Mouse (Mus musculus) layer of hippocampus, adult 18-20 months (tissue): ENCODE measurements around the gene Pgap1. TPM values are rescaled to one million over a fixed set of nuclear protein-coding genes. Genes with fewer than 3 reads are reported as not detected.
A peak's percentile ranks its signal among the peaks of the same experiment; 100 is the strongest.

Source experiments
- DNase-seq, 2 experiments: peaks; one replicate each; pipeline ENCODE4 v3.0.0; 2022; ENCODE audit warnings: low spot score in 2 of 2
- total RNA-seq, 2 experiments: library from RNA; stranded (reverse); gene quantifications; 2 replicates each; pipeline ENCODE4 v1.2.3; 2021

Gene Pgap1
- total RNA-seq, 2 experiments from 2014 or later, result 18.3 to 19.1 TPM

DNA sequence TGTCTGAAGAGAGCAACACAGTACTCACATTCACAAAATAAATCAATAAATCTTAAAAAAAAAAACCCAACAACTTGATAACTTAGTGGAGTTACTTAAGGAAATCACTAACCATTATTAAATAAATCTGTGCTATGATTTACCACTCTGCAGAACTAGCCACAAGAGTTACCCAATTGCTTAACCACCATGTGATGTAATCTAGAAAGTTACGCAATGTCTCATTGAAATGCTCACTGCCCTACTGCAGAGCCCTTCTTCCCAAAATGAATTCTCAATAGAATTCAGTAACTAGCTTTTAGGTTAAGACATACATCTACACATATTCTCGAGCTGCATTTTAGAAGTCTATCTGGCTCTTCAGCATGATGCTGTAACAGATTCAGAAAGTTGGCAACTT lies 33.8 kb downstream of the Pgap1 start:
- no peak for DNase-seq

DNA sequence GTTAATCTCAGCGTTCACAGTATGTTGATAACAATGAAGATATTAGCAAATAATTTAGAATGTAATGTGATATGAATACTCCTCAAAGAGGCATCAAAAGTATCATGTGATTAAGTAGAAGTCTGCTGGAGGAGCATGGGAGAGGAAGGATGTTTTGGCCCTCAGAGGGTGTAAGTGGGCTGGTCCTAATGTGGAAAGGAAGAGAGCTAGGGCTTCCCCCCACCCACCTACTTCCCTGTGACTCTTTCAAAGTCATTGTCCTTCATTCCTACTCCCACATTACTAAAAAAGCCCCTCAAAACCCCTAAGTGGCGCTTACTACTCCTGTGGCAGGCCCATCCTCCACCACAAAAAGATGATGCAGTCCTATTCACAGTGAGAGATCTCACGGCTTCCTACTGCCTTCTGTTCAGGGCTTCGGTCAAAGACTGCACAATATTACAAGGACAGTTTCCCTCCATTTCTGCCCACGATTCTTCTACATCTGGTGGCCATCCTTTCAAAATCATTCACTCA lies 37.4 kb downstream of the Pgap1 start:
- no peak for DNase-seq

DNA sequence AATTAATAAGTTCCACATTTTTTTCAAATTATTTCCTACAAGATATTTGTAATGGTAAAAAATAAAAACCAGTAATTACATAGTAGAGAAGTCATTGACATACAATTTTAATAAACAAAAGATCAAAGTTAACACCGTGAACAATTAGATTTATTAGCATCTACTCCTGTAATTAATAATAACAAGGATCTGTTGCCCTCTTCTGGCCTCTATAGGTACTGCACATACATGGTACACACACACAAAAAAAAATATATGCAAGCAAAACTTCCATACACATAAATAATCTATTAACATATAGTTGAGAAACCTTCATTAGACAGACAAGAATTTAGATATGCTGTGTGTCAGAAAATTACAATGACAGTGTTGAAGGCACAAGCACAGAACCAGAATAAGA lies 43.6 kb downstream of the Pgap1 start:
- DNase-seq, result no peak

DNA sequence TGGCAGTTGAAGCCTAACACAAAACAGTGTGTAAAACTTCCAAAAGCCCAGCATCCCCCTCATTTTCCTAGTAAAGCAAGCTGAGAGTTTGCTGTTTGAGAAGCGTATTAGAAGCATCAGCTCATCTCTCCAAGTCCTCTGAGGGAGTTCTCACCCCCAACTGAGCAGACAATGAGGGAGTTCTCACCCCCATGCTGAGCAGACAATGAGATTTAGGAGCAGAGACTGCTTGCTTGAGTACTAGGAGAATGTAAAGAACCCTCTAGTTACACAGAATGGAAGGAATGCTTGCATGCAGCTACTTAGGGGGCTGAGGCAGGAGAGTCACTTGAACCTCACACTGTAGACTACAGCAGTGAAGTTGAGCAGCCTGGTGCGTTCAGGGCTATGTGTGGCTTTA lies 59.0 kb downstream of the Pgap1 start:
- DNase-seq, result no peak

DNA sequence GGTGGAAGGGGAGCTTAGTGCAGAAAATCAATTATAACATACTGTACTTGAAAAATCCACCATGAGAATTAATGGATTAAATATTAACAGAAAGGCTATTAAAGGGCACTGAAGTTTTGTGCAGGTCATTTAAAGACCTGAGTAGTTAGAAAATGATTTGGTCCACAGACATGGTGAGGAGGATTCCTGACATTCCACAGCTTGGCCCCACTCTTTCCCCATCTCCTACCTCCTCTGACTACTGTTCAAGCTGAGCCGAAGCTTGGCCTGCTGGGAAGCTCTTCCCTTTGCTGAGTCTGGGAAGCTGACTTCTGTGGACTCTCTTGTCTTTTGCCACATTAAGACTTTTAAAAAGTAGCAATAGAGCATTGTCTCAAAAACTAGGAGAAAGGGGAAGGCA lies 61.2 kb downstream of the Pgap1 start:
- no peak for DNase-seq

DNA sequence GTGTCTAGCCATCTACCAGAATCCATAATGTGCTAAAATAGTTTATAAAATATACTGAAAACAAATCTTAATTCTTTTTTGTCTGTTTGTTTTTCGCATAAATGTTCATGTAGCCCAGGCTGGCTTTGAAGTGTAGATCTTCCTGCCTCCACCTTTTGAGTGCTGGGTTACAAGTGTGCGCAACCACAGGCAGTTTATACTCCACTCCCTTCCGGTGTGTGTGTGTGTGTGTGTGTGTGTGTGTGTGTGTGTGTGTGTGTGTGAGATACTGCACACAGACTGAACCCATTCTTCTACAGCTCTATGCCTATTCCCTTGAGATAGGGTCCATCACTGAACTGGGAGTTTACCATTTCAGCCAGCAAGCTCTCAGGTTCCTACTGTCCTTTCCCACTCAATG lies 64.0 kb downstream of the Pgap1 start:
- DNase-seq, result no peak

DNA sequence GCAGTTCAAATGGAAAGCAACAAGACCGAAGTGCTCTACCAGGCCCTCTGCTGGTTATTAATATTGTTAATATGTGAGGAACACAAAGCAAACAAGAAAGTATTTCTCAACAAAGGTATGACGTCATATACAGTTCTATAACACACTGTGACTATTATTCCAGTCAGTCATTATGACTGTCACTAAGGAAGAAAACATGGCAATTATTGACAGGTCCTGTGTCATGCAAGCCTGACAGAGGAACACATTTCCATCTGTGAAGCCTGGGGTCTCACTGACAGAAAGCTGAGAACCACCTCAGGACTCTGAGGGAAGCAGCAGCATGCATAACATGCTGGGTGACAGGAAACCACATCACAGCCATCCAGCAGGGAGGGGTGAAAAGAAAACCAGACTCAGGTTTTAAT lies 65.0 kb downstream of the Pgap1 start:
- no peak for DNase-seq

DNA sequence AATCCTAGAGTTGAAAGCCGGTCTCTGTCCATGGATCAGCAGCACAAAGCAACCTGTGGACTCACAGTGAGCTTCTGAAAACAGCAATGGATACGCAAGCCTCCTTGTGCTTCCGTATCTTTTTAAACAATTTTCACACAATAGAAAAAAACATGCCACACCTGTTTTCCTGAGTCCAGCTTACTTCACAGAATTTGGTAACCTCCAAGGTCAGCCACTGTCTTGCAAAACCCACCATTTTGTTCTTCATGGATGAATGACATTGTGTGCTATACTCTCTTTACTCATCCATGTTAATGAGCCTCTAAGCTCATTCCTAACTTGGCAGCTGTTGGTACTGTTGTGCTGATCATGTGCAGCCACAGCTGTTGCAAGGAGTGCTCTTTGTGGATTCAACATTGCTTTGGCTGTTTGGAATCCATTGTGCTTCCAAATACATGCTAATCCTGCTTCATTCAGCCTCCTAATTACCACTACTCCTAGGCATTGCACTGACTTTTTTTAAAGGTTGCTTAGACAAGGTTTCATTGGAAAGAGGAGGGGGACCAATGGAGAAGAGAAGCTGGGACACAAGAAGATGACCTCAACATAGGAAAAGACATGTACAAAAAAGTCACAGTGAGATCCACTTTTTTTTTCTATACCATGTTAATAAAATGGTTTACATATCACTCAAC lies 72.6 kb downstream of the Pgap1 start:
- DNase-seq, result no peak

DNA sequence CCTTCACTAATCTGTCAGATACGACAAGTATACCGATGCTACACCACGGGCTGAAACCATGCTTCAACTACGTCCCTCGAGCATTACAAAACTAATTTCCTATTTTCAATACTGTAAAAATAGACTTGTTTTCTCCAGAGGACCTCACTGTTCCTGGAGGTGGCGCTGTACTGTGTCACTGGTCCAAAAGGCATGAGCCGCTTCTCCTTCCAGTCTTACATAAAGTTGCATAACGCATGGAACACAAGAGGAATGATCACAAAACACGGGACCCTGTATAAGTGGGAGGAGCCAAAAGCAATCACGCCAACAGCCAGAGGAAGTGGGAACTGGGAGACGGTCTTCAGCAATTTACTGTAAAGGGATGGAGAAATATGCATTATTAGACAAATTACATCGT lies 77.0 kb downstream of the Pgap1 start:
- no peak for DNase-seq

DNA sequence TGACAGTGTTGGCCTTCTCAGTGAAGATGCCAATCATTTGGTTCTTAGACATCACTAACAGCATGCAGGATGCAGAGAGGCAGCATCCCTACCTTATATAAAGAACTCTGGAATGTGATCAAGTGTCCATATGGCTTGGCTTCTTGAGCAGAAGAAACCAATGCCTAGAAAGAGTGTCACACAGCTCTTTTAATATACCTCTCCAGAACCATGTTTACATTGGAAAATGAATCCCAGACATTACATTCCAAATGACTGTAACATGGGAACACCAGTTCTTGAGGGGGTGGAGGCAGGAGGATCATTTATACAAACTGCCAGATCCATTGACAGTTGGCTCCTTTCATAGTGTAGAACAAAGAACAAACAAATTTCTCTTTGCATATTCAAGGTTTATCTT lies 88.8 kb downstream of the Pgap1 start:
- DNase-seq, result peak; percentile 8 to 57

DNA sequence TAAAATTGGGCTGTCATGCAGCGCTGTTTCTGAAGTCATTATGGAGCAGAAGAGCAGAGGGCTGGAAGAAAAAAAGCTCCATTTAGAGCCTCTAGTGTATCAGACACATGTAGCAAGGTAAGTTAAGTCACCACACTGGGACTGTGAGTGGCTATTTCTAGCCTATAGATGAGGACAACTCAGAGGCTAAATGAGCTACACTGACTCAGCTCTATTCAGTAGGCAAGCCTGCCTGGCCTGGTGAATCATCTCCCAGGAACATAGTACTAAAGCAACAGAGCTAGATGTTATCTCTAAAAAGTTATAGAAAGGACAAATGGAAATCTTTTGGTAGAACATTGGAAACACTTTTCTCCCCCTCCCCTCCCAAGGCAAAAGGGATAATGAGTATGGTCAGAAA lies 90.1 kb downstream of the Pgap1 start:
- DNase-seq, result no peak

DNA sequence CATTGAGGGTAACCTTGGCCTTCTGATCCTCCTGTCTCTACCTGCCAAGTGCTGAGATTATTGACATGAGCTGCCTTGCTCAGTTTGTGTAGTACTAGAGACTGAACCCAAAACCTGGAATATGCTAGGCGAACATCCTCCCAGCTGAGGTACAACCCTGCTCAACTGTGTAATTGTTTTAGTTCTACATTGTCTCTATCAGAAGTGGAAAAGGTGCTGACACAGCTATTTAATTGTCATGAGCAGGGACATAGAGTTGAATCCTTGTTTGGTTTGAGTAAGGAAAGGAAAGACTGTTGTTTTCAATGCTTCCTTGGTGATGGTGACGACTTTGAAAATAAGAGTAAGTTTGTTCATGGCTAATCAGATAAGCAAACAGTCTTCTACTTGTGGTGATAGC lies 105.4 kb downstream of the Pgap1 start:
- no peak for DNase-seq

DNA sequence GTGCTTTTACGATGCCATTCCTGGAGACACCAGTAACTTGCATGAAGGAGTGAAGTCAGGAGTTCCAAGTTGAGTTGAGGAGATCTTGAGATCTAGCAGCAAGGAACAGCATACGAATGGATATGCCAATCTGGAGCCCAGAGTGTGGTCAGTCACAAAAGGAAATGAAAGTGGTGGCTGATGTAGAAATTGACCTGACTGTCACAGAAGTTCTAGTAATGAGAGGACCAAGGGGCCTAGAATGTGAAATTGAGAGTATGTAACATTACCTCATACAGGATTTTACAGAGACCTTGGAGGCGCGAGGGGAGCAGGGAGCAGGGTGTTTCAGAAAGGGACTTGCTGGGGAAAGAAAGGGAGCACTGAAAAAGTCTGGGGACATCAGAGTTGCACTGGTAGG lies 108.7 kb downstream of the Pgap1 start:
- no peak for DNase-seq

DNA sequence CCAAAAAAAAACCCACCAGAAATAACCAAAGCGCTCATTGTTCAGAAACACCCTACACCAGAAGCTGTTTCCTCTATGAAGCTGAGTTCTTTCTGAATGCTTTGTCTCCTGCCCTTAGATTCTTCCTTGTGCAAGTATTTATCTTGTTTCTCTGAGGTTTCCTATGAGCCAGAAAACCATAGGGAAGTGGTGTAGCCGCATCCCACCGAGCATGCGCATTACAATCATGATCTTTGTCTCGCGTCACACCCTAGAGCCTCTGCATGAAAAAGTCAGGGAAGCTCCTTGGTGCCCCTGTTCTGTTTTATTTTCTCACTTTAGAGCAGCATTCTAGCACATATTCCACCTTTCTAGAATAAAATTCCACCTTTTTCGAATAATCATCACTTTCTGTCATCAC lies 113.8 kb downstream of the Pgap1 start:
- DNase-seq, result no peak

DNA sequence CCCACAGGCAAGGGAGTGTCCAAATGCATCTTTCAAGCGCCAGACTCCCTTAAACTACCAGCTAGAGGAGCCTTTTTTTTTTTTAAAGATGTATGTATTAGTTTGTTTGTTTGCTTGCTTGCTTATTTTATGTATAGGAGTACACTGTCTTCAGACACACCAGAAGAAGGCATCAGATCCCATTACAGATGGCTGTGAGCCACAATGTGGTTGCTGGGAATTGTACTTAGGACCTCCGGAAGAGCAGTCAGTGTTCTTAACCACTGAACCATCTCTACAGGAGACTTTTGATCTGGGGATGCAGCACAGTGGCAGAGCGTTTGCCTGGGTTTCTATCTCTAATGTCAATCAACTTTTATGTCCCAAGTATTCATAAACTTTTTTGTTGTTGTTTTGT lies 118.4 kb downstream of the Pgap1 start:
- no peak for DNase-seq

DNA sequence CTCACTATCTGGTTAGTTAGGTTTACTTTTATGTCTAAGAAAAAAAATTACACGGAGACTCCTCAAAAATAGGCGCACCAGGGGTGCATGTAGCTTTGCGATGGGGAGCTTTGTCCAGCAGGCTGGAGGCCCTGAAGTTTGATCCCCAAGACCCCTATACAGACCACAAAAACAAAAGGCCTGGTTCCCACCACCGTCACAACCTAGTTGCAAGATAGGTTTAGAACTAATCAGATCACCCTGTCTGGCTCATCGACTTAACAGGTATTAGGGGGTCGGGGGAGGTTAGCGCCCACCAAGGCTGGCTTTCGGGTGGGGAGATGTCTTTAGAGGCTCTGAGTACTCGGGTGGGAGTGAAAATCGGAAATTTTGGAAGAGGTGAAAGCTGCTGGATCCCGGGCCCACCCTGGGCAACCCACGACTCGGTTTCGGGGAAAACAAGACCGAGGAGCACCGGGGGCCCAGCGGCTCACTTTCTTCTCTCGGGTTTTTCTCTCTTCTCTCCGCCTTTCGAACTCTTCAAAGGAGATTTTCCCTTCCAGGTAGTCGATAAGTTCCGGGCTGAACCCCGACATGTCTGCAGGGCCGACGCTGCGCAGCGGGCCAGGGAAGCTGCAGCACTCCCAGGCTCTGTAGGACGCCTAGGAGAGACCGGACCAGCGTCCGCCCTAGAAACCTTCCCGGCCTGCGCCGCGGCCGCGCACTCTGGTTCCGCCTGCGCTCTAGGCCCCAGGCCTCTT lies 119.0 kb downstream of the Pgap1 start, which contains the start of gene Gtf3c3:
Gtf3c3 (minus strand) TSS at position 632 of the 740 bp plus-strand sequence.
- DNase-seq, result peak; percentile 76 to 80

Other genes starting within 250 kb of the Pgap1 start
- 10 to 100 TPM; 23.9 to 24.7 TPM for gene Gtf3c3, start 118.7 kb downstream of the Pgap1 start, total RNA-seq